9 mouse cellular contexts compared by ENCODE assay signal in genomic region chr6:120109173-120109572, GRCm38 (mm10). TPM values are rescaled to one million over a fixed set of nuclear protein-coding genes. Genes with fewer than 3 reads are reported as not detected.
DNase-seq lines count a peak whose midpoint lies in the region; ATAC-seq and TF ChIP-seq lines count a peak whose summit lies in the region.
"Had no signal": no experiment of that assay in that cellular context is flagged by ENCODE, and none has a peak within 500 bp of the region (broad histone marks: within the 10 kb centered on the region; RNA-seq: fewer than 3 reads in every experiment).

No protein-coding gene starts in this region.

- TF ChIP-seq EP300 in CH12.LX (IDR thresholded peaks at IDR 0.05; ENCODE audit: low read length), result no peak

- H3K27ac ChIP-seq in CH12.LX (ENCODE audit: insufficient read depth, low read depth), result peak overlapping the region; percentile 86
- H3K27ac ChIP-seq in embryonic facial prominence, embryonic 15.5 days (replicated peaks), result peak overlapping the region; percentile 48
- H3K27ac ChIP-seq in heart, embryonic 15.5 days, result peak overlapping the region; percentile 60
- H3K27ac ChIP-seq: macrophage had no signal

- dilution Hi-C loops in CH12.LX (cut with MboI; ENCODE audit: extremely low pct_ligation_motif_present, extremely low pct_unique_long_range_greater_than_20kb, low sequenced_read_pairs), result no loop called here

- H3K4me1 ChIP-seq in CH12.LX (ENCODE audit: control insufficient read depth in 1 of 2, insufficient read depth in 2 of 2), result peaks cover 39 to 75% of the 10 kb centered on the region in 2 experiments
- H3K4me1 ChIP-seq in embryonic facial prominence, embryonic 15.5 days, result peaks cover 34% of the 10 kb centered on the region
- peaks cover 46% of the 10 kb centered on the region for H3K4me1 ChIP-seq in heart, embryonic 15.5 days (replicated peaks)

- no peak for ATAC-seq in embryonic facial prominence, embryonic 15.5 days (ENCODE audit: insufficient number of reproducible peaks, low FRiP score, low TSS enrichment, low read depth)
- peak; percentile 68 for ATAC-seq in heart, embryonic 15.5 days (replicated peaks; ENCODE audit: insufficient number of reproducible peaks, insufficient read depth, low FRiP score, low read depth)
- no peak for ATAC-seq in megakaryocyte progenitor cell, adult 5-6 weeks (replicated peaks; ENCODE audit: poor library complexity)
- no peak for ATAC-seq in activated CD4-positive, CD25-positive, alpha-beta regulatory T cell, adult 4 months

- peak overlapping the region; percentile 87 for H3K4me2 ChIP-seq in CH12.LX (ENCODE audit: insufficient read depth, low read depth, poor library complexity, severe bottlenecking)
- H3K4me2 ChIP-seq in embryonic facial prominence, embryonic 15.5 days (replicated peaks), result no peak overlapping the region
- 0 out of 2 replicates have a peak overlapping the region, but pooled peaks have one; percentile 1 for H3K4me2 ChIP-seq in heart, embryonic 15.5 days

- DNase-seq in CH12.LX (ENCODE audit: extremely low read depth), result no peak
- DNase-seq in Muller cell, postnatal 12 days (ENCODE audit: inconsistent ontology term), result peak; percentile 92
- peak; percentile 73 to 75 for DNase-seq in left cerebral cortex, adult 9 months (ENCODE audit: low spot score in 2 of 2)
- DNase-seq in retina, embryonic 14.5 days (ENCODE audit: low spot score), result peak; percentile 46

- H3K9ac ChIP-seq in CH12.LX (ENCODE audit: insufficient read depth, low read depth), result peak overlapping the region; percentile 95
- no peak overlapping the region for H3K9ac ChIP-seq in embryonic facial prominence, embryonic 15.5 days
- no peak overlapping the region for H3K9ac ChIP-seq in heart, embryonic 15.5 days

- peaks cover 14% of the 10 kb centered on the region for H3K79me2 ChIP-seq in CH12.LX (replicated peaks; ENCODE audit: control insufficient read depth, extremely low read depth, insufficient read depth, poor library complexity, severe bottlenecking)

- 11% methylated on average over 7 of the region's 7 CpGs for WGBS in embryonic facial prominence, embryonic 15.5 days
- 7% methylated on average over 7 of the region's 7 CpGs for WGBS in heart, embryonic 15.5 days

- peaks cover 0 to 10% of the 10 kb centered on the region in 2 experiments for H3K36me3 ChIP-seq in CH12.LX (replicated peaks in 1 of 2; ENCODE audit: control insufficient read depth in 1 of 2, insufficient read depth in 1 of 2, low read length in 1 of 2)
- H3K36me3 ChIP-seq in embryonic facial prominence, embryonic 15.5 days, result no peaks in the 10 kb centered on the region
- no peaks in the 10 kb centered on the region for H3K36me3 ChIP-seq in heart, embryonic 15.5 days

- peak overlapping the region in 2 of 3 experiments; percentile 20 to 56 for H3K4me3 ChIP-seq in CH12.LX (replicated peaks in 1 of 3; ENCODE audit: low read depth in 2 of 3, low read length in 2 of 3, poor library complexity in 1 of 3)
- no peak overlapping the region for H3K4me3 ChIP-seq in embryonic facial prominence, embryonic 15.5 days (replicated peaks)
- no peak overlapping the region for H3K4me3 ChIP-seq in heart, embryonic 15.5 days

- no peak for TF ChIP-seq CTCF in CH12.LX (conservative IDR thresholded peaks at IDR 0.05 in 1 of 2, IDR thresholded peaks at IDR 0.05 in 1 of 2; ENCODE audit: low read depth in 2 of 2, low read length in 2 of 2)

- no peak for TF ChIP-seq POLR2A in CH12.LX (IDR thresholded peaks at IDR 0.05; ENCODE audit: low read depth, low read length)

- no peak for TF ChIP-seq RAD21 in CH12.LX (IDR thresholded peaks at IDR 0.05; ENCODE audit: low read depth, low read length)

- in situ Hi-C loops in CH12.LX (cut with MboI; ENCODE audit: low pct_ligation_motif_present, low pct_unique_long_range_greater_than_20kb, low sequenced_read_pairs), result no loop called here

- H3K9me3 ChIP-seq in CH12.LX (replicated peaks; ENCODE audit: low read length), result peaks cover 5% of the 10 kb centered on the region
- no peaks in the 10 kb centered on the region for H3K9me3 ChIP-seq in embryonic facial prominence, embryonic 15.5 days (replicated peaks)
- H3K9me3 ChIP-seq in heart, embryonic 15.5 days (replicated peaks), result no peaks in the 10 kb centered on the region

- H3K27me3 ChIP-seq in CH12.LX (replicated peaks), result no peaks in the 10 kb centered on the region
- no peaks in the 10 kb centered on the region for H3K27me3 ChIP-seq in embryonic facial prominence, embryonic 15.5 days
- no peaks in the 10 kb centered on the region for H3K27me3 ChIP-seq in heart, embryonic 15.5 days

TF ChIP-seq in CH12.LX, 34 proteins besides CTCF, POLR2A, EP300 and RAD21:
- TF ChIP-seq MXI1 (IDR thresholded peaks at IDR 0.05; ENCODE audit: low read depth, low read length) (no peak), UBTF (IDR thresholded peaks at IDR 0.05; ENCODE audit: low read depth, low read length) (no peak), ZMIZ1 (IDR thresholded peaks at IDR 0.05; ENCODE audit: low read depth, low read length) (no peak), TCF12 (IDR thresholded peaks at IDR 0.05; ENCODE audit: low read depth, low read length) (peak; percentile 19; the same call in 1 of the 2 replicates), POLR2AphosphoS2 (IDR thresholded peaks at IDR 0.05; ENCODE audit: low read depth, low read length) (no peak), ZC3H11A (IDR thresholded peaks at IDR 0.05; ENCODE audit: low read depth, low read length) (no peak), MEF2A (IDR thresholded peaks at IDR 0.05; ENCODE audit: borderline replicate concordance, low read depth, low read length) (no peak), KAT2A (IDR thresholded peaks at IDR 0.05; ENCODE audit: insufficient replicate concordance, low read length) (no peak), IRF4 (IDR thresholded peaks at IDR 0.05; ENCODE audit: low read depth, low read length) (peak; percentile 18; the same call in 1 of the 2 replicates), SIN3A (IDR thresholded peaks at IDR 0.05; ENCODE audit: low read length) (no peak)

RNA-seq across cellular contexts. Expression of gene Ninj2, which starts 16.0 kb away (rescaled TPM):
- total RNA-seq in CH12.LX (2012; rRNA removed) (4.6 and 6.5 TPM in 2 replicates), CH12.LX (2014; rRNA removed) (not detected in 2 replicates)
- polyA plus RNA-seq in CH12.LX (2012; ENCODE audit: insufficient read length, low read depth), result 0.97 and 1.1 TPM in 2 replicates
- polyA plus RNA-seq in embryonic facial prominence, embryonic 15.5 days (2015; fragmentation: Nextera tagmentation; extraction: Ambion mirVana), result 0.49 TPM in 1 of 2 replicates, not detected in the other
- polyA plus RNA-seq in heart, embryonic 15.5 days (2015; fragmentation: Nextera tagmentation; extraction: Ambion mirVana), result 0.15 TPM in 1 of 2 replicates, not detected in the other
- not detected in 2 replicates for total RNA-seq in megakaryocyte progenitor cell, adult 5-6 weeks (2015)
- total RNA-seq in megakaryocyte progenitor cell, adult 5-6 weeks (2017), result not detected in 2 replicates
- polyA plus RNA-seq in activated CD4-positive, CD25-positive, alpha-beta regulatory T cell, adult 4 months (2017; shearing (Covaris generic)), result 1 to 10 TPM; 2.3 to 2.9 TPM
- polyA plus RNA-seq: macrophage had no signal

Comparison
In these comparisons a context has a peak if more than half of its experiments do, and no peak if none do; other contexts are left out.
1. H3K4me3 ChIP-seq: peak in CH12.LX (2 of 3); none in embryonic facial prominence, embryonic 15.5 days (single experiment) and heart, embryonic 15.5 days (single experiment).
2. Peak in every context shown above with its lines, with median percentiles within 50 percentile points of each other: H3K27ac ChIP-seq.